Mouse (Mus musculus) layer of hippocampus, postnatal 25 days (tissue): ENCODE data around the gene L2hgdh. TPM values are rescaled to one million over a fixed set of nuclear protein-coding genes. Genes with fewer than 3 reads are reported as not detected.
A peak's percentile ranks its signal among the peaks of the same experiment; 100 is the strongest.

ENCODE experiments used
- DNase-seq, 2 experiments: peaks; one replicate each; pipeline ENCODE4 v3.0.0; 2022; ENCODE audit warnings: mixed read lengths in 2 of 2, low spot score in 1 of 2; ENCODE audit errors: extremely low spot score in 1 of 2
- total RNA-seq, 2 experiments: library from RNA; stranded (reverse); gene quantifications; 2 replicates each; pipeline ENCODE4 v1.2.3; 2021

Gene L2hgdh
- total RNA-seq, 2 experiments from 2014 or later = 14.3 to 15.8 TPM

DNA sequence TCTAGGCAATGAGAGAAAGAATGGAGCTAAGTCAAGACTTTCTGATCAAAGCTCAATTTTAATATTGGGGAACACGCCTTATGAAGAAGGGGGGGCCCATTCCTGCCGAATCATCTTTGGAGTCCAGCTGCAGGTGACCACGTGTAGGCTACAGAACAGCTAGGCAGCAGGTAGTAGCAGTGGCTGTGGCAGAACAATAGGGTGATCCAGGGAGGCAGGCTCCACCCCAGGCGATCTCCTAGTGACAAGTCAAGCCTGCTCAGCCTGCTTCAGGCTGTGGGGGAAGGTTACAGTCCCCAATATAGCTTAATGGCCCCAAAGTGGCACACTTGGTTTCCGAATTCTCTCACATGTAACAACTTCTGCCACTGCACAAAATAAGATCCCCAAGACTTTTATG is 7.5 kb upstream of the L2hgdh start:
- no peak for DNase-seq

DNA sequence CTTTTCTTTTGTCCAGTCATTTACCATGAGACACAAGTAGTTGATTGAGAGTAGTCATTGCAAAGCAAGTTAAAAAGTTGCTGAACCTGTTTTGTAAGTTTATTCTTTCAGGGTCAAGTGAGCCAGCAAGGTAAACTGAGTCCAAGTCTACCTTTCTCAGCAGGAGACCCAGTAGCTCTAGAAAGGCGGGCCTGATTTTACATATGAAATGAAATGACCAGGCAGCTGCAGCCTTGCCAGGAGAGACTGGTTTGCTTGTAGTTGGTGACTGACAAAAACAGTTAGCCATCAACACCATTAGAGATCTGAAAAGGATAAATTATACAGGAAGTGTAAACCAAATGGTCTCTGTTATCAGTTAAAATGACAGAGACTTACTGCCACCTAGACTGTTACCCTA is 5.6 kb upstream of the L2hgdh start:
- no peak for DNase-seq

DNA sequence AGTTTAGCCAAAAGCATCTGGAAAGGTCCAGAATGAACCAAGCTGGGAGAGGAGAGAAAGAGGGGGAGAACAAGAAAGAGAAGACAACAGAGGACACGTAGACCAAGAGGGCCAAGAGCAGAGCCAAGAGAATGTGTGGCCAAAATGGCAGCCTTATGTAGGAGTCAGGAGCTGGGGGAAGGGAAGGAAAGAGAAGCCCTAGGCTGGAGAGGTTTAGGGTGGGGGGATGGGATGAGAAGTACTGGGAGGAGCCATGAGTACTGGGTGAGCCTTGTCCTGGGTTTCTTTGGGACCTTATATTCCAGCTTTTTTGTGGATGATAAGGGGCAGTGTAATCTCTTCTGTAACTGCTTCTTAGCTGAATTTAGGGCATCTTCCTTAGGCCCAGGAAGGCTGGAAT is 4.6 kb upstream of the L2hgdh start:
- DNase-seq = no peak

DNA sequence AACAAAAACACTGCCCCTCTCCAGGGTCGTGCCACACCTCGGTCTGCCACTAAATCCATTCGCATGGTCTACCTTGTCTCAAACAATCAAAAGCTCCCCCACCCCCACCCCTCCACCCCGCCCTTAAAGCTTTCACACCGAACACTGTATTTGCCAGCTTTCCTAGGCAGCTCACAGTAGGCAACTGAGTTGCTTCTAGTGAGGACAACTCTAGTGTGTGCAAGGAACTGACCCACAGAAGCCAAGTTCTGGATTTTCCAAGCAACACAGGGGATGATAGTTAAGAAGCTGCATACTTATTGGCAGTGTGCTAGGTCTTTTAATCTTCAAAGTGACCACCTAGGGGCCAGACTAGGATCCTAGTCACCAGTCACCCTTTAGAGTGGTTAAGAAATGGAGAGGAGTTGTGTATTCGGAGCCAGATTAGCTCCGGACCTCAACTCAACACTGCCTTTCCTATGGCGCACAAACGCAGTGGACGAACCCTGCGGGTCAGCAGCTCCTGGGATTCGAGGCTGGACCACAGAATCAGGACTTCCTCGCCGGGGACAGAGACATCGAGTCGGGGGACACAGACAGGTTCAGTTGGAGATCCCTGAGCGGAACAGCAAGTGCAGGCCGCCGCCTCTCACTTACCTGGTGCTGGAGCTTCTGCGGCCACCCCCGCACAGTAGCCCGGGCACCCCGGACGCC is 509 bp downstream of the L2hgdh start:
- no peak for DNase-seq

DNA sequence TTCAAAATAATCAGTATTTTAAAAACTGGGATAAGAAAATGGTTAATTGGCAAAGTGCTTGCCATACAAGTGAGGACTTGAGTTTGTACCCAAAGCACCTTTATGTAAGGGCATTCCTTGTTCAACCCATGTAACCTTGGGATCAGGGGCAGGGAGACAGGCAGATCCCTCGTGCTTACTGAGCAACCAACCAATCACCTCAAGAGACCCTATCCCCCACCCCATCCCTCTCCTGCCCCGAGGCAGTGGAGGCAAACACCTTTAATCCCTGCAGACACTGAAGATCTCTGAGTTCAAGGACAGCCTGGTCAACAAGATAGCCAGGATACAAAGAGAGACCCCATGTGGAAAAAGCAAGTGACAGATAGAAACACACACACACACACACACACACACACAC is 1.3 kb downstream of the L2hgdh start:
- no peak for DNase-seq

DNA sequence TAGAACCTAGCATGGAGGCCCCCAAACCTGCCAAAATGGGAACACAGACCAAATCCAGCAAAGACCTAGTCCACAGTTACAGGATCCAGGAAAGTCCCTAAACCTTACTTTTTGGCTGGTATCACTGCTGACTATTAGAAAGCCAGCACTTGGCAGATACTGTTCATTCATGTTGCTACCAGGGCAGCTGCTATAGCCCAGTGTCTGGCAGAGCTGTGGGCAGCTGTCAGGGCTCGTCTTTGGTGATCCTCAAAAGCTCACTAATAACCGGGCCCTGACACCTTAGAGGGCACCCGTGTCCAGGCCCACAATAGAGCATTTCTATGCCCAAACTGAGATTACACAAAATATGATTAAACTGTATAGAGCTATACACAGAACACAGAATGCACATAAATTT is 1.8 kb downstream of the L2hgdh start:
- DNase-seq = no peak

DNA sequence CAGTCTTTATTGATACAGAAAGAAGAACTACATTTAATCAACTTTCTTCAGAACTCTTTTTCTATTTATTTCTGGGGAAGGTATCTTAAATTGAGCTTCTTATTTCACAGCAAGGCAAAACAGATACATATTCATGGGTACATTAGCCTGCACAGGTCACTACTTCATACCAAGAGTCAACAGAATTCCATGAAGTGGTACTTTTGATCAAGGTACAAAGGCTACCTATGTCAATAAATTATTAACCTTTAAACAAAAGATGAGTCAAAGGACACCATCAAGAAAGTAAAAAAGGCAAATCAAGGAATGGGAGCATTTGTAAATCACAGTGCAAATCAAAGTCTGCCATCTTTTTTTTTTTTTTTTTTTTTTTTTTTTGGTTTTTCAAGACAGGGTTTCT is 11.0 kb downstream of the L2hgdh start:
- DNase-seq = no peak

DNA sequence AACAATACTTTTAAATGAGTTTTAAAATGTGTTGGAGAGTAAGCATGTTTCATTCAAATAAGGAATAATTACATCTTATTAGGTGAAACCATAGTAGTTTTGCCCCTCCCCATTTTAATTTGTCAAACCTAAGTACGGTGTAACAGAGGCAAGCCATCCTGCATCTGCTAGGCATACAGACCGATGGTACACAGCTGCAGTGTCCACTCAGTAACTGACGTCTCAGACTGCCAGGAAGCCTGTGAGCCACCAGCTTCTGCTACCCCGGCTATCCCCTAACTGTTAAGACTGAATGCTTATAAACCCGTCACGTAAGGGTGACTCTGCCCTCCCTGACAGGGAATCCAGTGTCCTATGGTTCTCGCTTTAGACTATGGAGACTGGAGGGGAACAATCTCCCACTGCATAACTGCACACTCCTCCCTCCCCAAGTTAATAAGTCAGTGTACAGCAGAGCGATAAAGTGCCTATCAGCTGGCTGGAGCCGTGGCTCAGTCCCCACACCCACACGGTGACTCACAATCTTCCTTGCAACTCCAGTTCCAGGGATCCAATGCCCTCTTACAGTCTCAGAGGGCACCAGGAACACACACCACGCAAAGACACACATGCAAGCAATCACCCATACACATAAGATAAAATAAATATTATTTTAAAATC is 19.7 kb downstream of the L2hgdh start:
- DNase-seq = no peak

DNA sequence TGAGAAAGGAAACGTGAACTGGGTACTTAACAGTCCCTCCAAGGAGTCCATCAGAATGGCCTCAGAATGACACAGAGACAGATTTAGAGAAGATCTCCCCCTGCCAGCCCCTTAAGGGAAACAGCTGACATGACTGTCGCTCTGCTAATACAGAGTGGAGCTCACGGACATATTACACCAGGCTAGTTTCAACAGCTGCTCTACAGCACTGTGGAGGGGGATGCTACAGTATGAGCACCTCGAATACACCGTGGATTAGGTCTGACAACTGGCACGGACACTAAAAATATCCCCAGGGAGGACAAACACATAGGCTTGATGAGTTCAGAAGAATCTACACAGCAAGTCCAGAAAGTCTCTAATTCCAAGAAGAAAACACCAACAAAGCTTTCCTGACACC is 26.3 kb downstream of the L2hgdh start:
- no peak for DNase-seq

DNA sequence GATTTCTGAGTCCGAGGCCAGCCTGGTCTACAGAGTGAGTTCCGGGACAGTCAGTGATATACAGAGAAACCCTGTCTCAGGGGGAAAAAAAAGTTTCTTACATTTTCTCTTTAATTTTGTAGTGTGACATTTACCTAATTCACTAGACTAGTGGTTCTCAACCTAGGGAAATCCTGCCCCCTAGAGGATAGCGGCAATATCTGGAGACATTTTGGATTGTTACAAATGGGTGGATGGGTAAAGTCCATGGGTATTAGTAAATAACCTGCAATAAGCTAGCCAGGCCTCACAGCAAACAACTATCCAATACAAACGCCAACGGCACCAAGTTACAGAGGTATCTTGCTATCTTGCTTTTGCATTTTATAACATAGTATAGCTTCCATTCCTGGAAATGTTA is 27.9 kb downstream of the L2hgdh start:
- DNase-seq = peak in 1 of 2 experiments; percentile 48

DNA sequence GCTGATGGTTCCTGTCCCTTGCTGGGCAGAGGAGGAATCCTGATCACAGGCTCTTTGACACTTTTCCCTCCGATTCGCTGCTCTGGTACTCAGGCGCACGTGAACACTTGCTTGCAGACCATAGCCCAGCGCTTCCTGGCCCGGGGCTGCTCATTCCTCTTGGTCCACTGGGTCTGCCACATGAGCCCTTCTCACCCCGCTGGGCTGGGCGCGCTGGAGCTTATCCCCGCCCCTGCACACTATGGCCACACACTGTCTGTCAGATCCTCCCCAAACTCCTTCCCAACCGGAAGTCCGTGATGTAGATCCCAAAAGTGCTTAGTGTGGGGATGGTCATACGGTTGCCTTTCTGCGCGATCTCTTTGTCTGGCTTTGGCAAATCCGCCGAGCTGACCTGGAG is 31.2 kb downstream of the L2hgdh start:
- DNase-seq = no peak

DNA sequence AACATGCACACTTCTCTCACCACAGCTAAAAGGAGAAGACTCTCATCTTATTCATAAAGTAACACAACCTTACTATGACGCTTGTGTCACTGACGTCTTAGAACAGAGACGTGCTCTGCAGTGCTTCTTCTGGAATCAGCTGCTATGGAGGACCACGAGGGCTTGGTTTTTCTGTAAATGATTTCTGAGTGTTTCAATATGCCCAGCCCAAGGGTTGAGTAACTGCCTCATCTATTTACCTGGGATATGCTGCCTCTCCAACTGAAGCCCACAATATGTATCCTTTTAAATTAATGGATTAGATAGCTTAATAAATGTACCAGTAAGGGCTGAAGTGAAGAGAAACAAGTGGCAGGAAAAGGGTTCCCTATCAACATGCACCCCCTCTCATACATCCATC is 34.0 kb downstream of the L2hgdh start:
- DNase-seq = no peak

DNA sequence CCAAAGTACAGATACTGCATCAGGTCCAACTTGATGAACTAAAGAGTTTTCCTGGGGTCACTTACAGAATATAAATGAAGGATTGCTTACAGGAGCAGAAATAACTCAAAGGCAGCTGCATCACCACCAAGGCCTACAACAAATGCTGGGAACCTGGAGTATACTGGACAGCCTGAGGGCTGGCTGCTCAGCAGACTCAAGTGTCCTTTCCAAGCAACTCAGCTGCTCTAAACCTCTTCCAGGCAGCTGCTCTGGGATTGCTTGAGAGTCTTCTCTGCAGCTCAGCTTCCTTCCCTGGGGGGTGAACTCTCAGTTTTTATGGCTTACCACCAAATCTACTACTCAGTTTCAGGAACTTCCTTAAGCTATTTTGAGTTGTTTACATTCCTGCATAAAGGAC is 35.6 kb downstream of the L2hgdh start:
- DNase-seq = no peak

DNA sequence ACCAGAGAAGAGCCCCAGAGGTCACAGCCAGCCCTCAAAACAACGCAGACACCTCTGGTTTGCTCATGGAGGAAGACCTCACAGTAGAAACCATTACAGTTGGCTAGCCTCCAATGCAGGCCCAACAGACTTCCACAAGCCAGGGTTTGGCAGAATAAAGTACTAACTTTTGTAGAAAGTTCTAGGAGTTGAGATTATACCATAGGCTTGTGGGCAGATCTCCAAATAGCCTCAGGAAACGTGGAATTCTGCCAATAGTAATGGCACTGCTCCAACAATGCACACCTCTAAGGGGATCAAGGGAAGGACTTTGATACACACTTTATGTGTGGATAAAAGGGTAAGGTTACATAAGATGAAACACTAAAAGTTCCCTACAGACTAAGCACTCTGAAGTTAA is 36.3 kb downstream of the L2hgdh start:
- no peak for DNase-seq

DNA sequence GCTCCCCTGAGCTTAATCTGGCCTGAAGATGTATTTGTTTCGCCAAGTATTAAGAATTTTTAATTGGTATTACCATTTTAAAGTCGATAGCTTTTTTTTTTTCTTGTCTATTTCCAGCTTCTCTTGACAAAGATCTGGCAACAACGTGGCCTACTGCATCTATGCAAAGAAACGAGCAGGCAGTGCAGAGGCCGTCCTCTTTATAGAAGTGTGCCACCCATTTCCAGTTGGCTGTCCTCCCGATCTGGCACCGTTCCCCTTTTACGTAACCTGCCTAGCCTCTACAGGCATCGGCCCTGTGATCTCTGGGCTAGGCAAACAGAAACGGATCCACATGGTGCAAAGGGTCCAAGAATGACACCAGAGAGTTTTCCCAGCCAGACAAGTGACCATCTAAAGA is 41.1 kb downstream of the L2hgdh start:
- DNase-seq = peak; percentile 14 to 50

DNA sequence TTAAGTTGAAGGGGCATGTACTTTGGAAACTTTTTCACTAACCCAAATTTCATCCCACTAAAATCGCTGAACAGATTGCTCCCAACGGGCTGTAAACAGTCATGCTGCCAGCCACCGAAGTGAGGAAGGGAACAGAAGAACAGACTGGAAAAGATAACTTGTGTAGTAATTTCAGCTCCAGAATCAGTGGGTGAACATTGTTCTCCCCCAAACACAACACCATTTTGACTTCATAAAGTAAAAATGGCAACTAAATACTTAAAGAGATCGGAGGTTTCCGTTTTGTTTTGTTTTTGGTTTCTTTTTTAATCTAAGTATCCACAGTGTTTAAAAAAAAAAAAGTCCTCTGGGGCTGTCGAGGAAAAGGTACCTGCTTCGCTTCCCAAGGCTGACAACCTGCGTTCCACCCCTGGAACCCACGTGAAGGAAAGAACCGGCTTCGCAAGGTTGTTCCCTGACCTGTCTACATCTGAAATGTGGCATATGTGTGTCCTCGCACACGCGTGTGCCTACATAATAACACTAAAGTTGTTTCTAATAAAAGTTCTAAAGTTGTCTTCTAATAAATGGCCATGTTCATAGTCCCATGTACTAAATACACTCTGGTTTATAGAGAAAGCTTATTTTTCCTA is 41.8 kb downstream of the L2hgdh start:
- DNase-seq = no peak

DNA sequence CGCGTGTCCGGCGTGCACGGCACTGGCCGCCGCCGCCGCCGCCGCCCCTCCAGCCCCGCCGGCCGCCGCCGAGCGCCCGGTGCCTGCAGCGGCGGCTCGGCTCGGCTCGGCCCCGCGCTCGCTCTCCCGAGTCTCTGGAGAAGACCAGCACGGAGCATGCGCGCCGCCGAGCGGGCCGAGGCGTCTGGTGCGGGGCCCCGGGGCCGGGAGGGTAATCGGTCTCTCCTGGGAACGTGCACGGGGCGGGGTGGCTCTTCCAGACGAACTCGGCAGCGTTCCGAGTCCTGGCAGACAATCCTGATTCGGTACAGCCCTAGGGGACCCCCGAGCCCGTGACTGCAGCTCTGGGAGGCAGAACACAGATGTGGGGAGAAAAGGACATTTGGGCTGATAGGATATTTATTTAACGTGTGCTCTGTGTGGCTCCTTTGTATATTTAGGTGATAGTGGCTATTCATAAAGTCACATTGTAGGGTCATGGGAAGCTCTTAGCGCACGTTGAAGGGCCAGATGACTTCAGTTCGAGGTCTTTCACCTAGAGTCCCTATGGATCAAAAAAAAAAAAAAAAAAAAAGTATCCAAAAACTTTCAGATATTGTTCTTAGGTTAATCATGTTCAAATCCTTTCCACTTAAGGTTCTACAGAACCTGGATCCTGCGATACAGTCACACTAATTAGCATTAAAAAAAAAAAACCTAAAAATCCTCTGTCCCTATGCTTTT is 42.4 kb downstream of the L2hgdh start:
- peak; percentile 67 to 74 for DNase-seq

DNA sequence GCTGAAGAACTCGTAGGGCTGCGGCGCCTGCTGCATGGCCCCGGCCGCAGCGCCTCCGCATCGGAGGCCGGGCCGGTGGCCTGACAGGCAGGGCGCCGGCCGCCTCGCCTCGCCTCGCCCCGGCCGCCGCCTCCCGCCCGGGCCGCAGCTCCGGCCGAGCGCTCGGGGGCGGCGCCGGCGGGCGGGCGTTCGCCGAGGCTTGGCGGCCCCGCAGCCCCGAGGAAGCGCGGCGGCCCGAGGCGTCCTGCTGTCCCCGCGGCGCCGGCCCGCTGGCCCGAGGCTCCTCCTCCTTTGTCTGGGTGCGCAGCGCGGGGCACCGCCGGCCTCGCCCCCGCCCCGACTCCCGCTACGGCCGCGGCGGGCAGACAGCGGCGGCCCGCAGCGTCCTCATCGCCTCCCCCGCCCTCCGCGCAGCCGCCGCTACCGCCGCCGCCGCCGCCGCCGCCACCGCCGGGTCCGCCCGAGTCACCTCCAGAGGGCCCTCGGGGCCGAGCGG is 43.1 kb downstream of the L2hgdh start, which contains the start of gene Sos2:
Gene Sos2 (minus strand): TSS at position 287 of the 496 bp plus-strand sequence.
- peak in 1 of 2 experiments; percentile 41 for DNase-seq

DNA sequence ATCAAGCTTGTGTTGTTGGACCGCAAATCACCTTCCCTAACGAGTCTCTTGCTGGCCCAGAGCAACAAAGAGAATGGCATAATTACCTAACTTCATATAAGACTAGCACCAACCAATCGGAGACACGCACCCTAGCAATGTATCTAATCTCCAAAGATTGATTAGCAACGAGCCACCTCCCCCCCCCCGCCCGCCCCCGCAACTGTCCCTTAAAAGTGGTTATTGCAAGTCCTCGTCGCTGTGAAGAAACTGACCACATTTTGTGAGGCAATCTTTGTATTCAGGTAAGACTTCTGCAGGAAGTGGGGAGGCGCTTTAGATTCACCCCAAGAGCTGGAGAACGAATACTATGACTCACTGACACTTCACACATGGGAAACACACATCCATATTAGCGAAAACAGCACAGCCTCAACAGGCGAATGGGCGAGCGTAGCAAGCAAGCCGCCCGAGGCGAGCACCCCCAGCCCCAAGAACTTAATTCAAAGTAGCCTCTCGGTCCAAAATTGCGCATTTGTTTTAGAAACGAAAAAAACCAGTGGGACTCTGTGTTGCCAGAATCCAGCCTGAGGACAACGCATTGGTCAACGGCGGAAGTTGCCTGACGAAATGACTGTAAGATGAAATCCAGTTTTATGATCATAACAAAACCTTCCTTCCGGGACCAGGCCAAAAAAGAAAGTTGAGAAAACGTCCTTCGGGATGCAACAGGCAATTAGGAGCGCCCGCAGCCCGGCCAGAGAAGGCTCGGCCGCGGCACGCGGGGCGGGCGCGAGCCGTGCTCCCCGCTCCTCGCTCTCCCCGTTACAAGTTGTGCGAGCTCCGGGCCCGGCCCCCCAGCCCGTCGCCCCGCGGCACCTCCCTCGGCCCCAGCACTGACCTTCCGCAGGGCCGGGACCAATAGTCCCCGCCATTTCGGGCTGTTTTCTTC is 43.8 kb downstream of the L2hgdh start:
- DNase-seq = peak; percentile 14 to 31

DNA sequence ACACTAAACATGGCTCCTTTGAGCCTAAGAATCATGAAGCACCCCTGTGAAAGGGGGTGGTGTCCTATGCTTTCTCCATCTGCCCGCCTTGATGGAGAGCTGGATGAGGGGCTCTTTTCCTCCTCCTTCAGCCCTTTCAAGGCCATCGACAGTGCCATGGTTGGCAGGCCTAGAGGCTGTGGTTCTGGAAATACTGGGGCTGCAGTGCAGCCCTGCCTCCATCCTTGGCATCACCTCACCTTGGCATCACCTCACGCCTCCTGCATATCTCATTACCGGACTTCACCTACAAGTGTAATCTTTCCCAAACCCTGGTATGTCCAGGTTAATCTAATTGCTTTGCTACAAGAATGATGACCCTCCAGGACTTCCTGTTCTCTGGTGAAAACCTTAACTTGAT is 48.5 kb downstream of the L2hgdh start:
- DNase-seq = no peak
